Mouse (Mus musculus) liver, adult 2 months (tissue): ENCODE results near the gene Nanog.

Source experiments
- CTCF ChIP-seq: fragments of 200-500 bp; IDR thresholded peaks from 2 replicates; pipeline ENCODE4 v1.5.1; 2011; ENCODE audit warnings: low read depth, low read length, control low read depth
- POLR2A ChIP-seq: fragments of 200-500 bp; IDR thresholded peaks from 2 replicates; pipeline ENCODE4 v1.6.1; 2011; ENCODE audit warnings: low read length, control low read depth; ENCODE audit not compliant: insufficient read depth; ENCODE audit errors: extremely low read depth

DNA sequence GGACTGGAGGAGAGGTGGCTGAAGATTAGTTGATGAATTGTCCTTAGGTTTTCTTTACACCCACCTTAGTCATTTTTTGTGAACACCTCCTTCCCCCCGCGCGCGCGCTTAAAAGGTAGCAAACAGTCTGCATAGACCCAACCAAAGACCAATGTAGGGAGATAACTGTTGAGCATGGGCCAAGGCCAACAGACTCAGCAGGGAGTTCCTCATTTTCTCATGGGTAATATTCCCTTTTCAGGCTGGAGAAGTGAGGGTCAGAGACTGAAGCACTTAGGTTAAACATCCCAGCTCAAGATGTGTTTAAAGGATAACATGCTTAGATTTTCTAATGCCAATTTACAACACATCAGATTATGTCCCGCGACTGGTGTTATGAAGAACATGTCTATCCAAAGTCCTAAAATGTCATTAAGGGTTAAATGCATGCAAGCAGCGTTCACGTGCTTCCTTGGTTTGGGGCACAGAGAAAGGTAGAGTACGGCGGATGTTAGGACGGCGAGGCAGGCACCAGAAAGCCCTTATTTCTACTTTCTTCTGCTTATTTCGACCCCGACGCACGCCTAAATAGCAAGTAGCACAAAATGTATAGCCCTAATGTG lies 56.7 kb downstream of the Nanog start:
- TF ChIP-seq POLR2A: no peak
- no peak for TF ChIP-seq CTCF
